Mouse (Mus musculus): ENCODE results near the gene Tfap2e.

DNA sequence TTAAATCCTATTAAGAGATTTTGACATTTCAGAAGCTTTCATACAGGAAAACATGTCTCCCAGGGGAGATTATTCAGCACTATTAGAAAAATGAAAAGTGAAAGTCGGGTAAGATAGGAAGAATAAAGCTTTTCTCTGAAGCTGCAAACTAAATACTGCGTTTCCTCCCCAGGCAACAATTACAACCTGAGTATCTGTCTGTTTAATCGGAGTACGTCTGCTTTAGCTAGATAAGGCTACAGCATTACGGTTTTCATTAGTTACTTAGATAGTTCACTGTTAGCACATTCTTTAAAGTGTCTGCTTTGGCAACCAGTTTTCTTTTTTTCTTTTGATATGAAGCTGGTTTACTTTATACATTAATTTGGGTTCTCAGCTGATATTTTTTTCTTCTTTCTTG lies 53.7 kb downstream of the Tfap2e start:
- TF ChIP-seq POLR2A (IDR thresholded peaks at IDR 0.05; ENCODE audit: extremely low read depth, insufficient read depth, low read length) (no peak), CTCF (IDR thresholded peaks at IDR 0.05; ENCODE audit: low read depth, low read length) (no peak)

Data from liver, adult 2 months (tissue).